Mouse (Mus musculus): ENCODE data around the gene Hoxc5. TPM values are rescaled to one million over a fixed set of nuclear protein-coding genes. Genes with fewer than 3 reads are reported as not detected.

Hoxc5 gene
- polyA plus RNA-seq, 1 experiment = 14.7 TPM

- no peak for TF ChIP-seq GATA1 (IDR thresholded peaks at IDR 0.05; ENCODE audit: low read length)
Measured at GRCm38 (mm10) chr15:102959663-102960191, 7.5 kb upstream of the Hoxc5 start.

GRCm38 (mm10) chr15:102961728-102962127 is 5.5 kb upstream of the Hoxc5 start:
- no peak for TF ChIP-seq GATA1 (IDR thresholded peaks at IDR 0.05; ENCODE audit: low read length)

- TF ChIP-seq GATA1 (IDR thresholded peaks at IDR 0.05; ENCODE audit: low read length) = no peak
Measured at GRCm38 (mm10) chr15:102962492-102962891, 4.8 kb upstream of the Hoxc5 start.

- TF ChIP-seq GATA1 (IDR thresholded peaks at IDR 0.05; ENCODE audit: low read length) = no peak
Measured at GRCm38 (mm10) chr15:102963259-102963658, 4.0 kb upstream of the Hoxc5 start.

- TF ChIP-seq GATA1 (IDR thresholded peaks at IDR 0.05; ENCODE audit: low read length) = no peak
Measured at GRCm38 (mm10) chr15:102963671-102964640, 3.3 kb upstream of the Hoxc5 start.

GRCm38 (mm10) chr15:102965003-102965891 is 2.0 kb upstream of the Hoxc5 start:
- no peak for TF ChIP-seq GATA1 (IDR thresholded peaks at IDR 0.05; ENCODE audit: low read length)

- no peak for TF ChIP-seq GATA1 (IDR thresholded peaks at IDR 0.05; ENCODE audit: low read length)
Measured at GRCm38 (mm10) chr15:102965892-102966775, 1.1 kb upstream of the Hoxc5 start.

GRCm38 (mm10) chr15:102966776-102967311 is 399 bp upstream of the Hoxc5 start, which contains the start of gene Hoxc10:
Gene Hoxc10, plus strand, starts transcription at chr15:102966796.
- TF ChIP-seq GATA1 (IDR thresholded peaks at IDR 0.05; ENCODE audit: low read length) = no peak

- TF ChIP-seq GATA1 (IDR thresholded peaks at IDR 0.05; ENCODE audit: low read length) = no peak
Measured at GRCm38 (mm10) chr15:102967511-102968397, 511 bp downstream of the Hoxc5 start.

GRCm38 (mm10) chr15:102969296-102969695 is 2.1 kb downstream of the Hoxc5 start:
- TF ChIP-seq GATA1 (IDR thresholded peaks at IDR 0.05; ENCODE audit: low read length) = no peak

- no peak for TF ChIP-seq GATA1 (IDR thresholded peaks at IDR 0.05; ENCODE audit: low read length)
Measured at GRCm38 (mm10) chr15:102970740-102971139, 3.5 kb downstream of the Hoxc5 start.

GRCm38 (mm10) chr15:102972254-102972653 is 5.0 kb downstream of the Hoxc5 start:
- TF ChIP-seq GATA1 (IDR thresholded peaks at IDR 0.05; ENCODE audit: low read length) = no peak

GRCm38 (mm10) chr15:102972753-102973152 is 5.5 kb downstream of the Hoxc5 start:
- no peak for TF ChIP-seq GATA1 (IDR thresholded peaks at IDR 0.05; ENCODE audit: low read length)

All from G1E-ER4 (cell line).